Mouse (Mus musculus) liver, embryonic 12.5 days (tissue): ENCODE measurements around the gene Cadm2. TPM values are rescaled to one million over a fixed set of nuclear protein-coding genes. Genes with fewer than 3 reads are reported as not detected.
A peak's percentile ranks its signal among the peaks of the same experiment; 100 is the strongest.

ENCODE experiments used
- ATAC-seq: fragments of 200-750 bp; cut with Nextera tagmentation; 2 replicates; pipeline ENCODE4 v1.8.0; 2017; ENCODE audit warnings: moderate number of reproducible peaks, mild to moderate bottlenecking, moderate library complexity
- H3K27ac ChIP-seq: fragments of 300-500 bp; sonication (generic); 2 replicates; pipeline ENCODE4 v1.5.1; 2016; ENCODE audit warnings: mild to moderate bottlenecking
- H3K27me3 ChIP-seq: fragments of 300-500 bp; sonication (generic); replicated peaks from 2 replicates; pipeline ENCODE4 v1.6.1; 2016; ENCODE audit warnings: mild to moderate bottlenecking, moderate library complexity
- H3K36me3 ChIP-seq: fragments of 300-500 bp; sonication (generic); 2 replicates; pipeline ENCODE4 v1.6.1; 2016; ENCODE audit warnings: mild to moderate bottlenecking, moderate library complexity
- H3K4me1 ChIP-seq: fragments of 300-500 bp; sonication (generic); 2 replicates; pipeline ENCODE4 v1.6.1; 2016
- H3K4me2 ChIP-seq: fragments of 300-500 bp; sonication (generic); 2 replicates; pipeline ENCODE4 v1.6.1; 2016; ENCODE audit warnings: mild to moderate bottlenecking, moderate library complexity
- H3K4me3 ChIP-seq: fragments of 300-500 bp; sonication (generic); 2 replicates; pipeline ENCODE4 v1.5.1; 2016; ENCODE audit warnings: mild to moderate bottlenecking, moderate library complexity
- H3K9ac ChIP-seq: fragments of 300-500 bp; sonication (generic); 2 replicates; pipeline ENCODE4 v1.6.1; 2016; ENCODE audit warnings: mild to moderate bottlenecking, moderate library complexity
- H3K9me3 ChIP-seq: fragments of 300-500 bp; sonication (generic); replicated peaks from 2 replicates; pipeline ENCODE4 v1.6.1; 2016; ENCODE audit warnings: mild to moderate bottlenecking, moderate library complexity
- WGBS: fragments of 180-500 bp; shearing (Covaris S2); methylation state at CpG from one replicate; pipeline ENCODE4 v1.1.7; 2016; ENCODE audit not compliant: insufficient replicate concordance; 5-methylcytosine and 5-hydroxymethylcytosine counted together
- polyA plus RNA-seq: library from polyadenylated mRNA; unstranded; fragments of >200 nt; fragmentation: Nextera tagmentation; extraction: Ambion mirVana; gene quantifications from 2 replicates; pipeline ENCODE4 v1.2.1, GENCODE M21; 2016

The Cadm2 gene
- polyA plus RNA-seq = 0.11 and 0.17 TPM in 2 replicates

DNA sequence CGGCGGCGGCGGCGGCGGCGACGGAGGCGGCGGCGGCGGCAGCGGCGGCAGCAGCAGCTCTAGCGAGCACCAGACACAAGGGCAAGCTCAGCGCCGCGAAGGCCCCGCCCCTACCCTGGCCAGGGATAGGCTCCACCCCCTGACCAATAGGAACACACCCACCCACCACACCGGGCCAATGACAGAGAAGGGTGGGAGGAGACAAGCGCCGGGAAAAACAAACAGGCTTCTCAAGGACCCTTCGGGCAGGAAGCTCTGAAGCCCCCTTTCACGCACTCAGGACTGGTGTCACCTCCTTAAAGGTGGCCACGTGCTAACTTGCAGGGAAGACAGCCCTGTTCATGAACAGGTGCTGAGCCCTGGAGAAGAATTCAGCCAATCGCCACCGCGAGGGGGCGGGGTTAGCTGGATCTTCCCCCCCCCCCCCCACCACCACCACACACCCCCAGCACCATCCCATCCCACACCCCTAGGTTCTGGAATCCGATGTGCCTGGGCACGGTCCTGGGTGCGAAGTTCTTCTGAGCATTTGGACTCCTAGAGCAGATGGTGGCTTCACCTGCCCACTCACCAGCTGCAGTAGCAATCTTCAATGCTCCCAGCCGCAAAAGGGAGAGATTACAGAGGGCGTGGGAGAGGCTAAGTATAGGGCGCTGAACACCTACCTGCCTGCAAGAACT is at the start of gene Cadm2:
Cadm2 (minus strand) TSS at position 83 of the 680 bp plus-strand sequence.
- no peaks in the 10 kb centered on the region for H3K9me3 ChIP-seq
- H3K9ac ChIP-seq = no peak within 1 kb of the TSS
- H3K27ac ChIP-seq = no peak within 1 kb of the TSS
- peaks cover 49% of the 10 kb centered on the region for H3K27me3 ChIP-seq
- peak within 1 kb of the TSS; percentile 88 for H3K4me2 ChIP-seq
- WGBS = under 1% methylated on average over 16 of the region's 35 CpGs
- ATAC-seq = peak; percentile 100
- H3K4me3 ChIP-seq = peak within 1 kb of the TSS; percentile 60
- peaks cover 9% of the 10 kb centered on the region; the same call in 1 of the 2 replicates for H3K4me1 ChIP-seq
- no peaks in the 10 kb centered on the region for H3K36me3 ChIP-seq

DNA sequence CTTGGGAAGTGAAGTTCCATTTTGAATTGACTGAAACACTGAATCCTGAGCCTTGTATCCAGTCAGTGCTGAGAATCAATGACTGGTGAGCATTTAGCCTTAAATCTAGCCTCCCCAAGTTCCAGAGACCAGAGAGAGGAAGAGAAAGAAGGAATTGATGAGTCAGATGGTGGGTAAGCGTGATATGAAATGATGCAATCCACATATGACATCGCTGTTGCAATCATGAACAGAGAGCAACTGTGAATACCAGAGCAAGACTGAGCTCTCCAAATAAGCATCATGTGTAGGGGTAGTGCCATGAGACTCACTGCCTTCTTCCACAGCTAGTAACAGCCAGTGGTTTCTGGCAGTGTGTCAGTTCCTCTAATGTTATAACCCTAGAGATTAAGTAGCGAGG is 26.2 kb upstream of the Cadm2 start:
- Histone ChIP-seq H3K36me3 (no peaks in the 10 kb centered on the region), H3K9ac (no peak overlapping the region), H3K4me3 (no peak overlapping the region), H3K4me1 (no peaks in the 10 kb centered on the region), H3K4me2 (no peak overlapping the region), H3K27ac (no peak overlapping the region), H3K27me3 (no peaks in the 10 kb centered on the region), H3K9me3 (no peaks in the 10 kb centered on the region)
- no peak for ATAC-seq
- 79% methylated on average over 3 of the region's 3 CpGs for WGBS

DNA sequence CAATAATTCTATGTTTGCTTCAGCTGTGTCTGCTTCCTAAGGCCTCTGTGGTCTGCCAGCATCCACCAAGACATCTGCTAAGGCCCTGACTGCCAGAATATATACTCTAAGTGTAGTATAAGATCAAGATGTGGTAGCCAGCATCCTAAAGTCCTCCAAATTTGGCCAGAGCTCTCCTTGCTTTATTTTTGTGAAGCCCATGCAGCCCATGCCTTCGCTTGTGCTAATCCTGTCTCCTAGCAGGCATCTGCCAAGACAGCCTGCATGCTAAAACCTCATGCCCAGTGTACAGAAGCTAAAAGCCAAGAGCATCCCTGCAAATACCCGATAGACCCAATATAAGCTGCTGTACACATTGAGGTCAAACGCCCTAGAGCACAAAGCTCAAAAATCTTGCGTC is 22.9 kb upstream of the Cadm2 start:
- Histone ChIP-seq H3K4me3 (no peak overlapping the region), H3K27ac (no peak overlapping the region), H3K9ac (no peak overlapping the region), H3K27me3 (no peaks in the 10 kb centered on the region), H3K4me2 (no peak overlapping the region), H3K36me3 (no peaks in the 10 kb centered on the region), H3K4me1 (no peaks in the 10 kb centered on the region), H3K9me3 (no peaks in the 10 kb centered on the region)
- ATAC-seq = no peak
- 64% methylated on average over 4 of the region's 4 CpGs for WGBS

DNA sequence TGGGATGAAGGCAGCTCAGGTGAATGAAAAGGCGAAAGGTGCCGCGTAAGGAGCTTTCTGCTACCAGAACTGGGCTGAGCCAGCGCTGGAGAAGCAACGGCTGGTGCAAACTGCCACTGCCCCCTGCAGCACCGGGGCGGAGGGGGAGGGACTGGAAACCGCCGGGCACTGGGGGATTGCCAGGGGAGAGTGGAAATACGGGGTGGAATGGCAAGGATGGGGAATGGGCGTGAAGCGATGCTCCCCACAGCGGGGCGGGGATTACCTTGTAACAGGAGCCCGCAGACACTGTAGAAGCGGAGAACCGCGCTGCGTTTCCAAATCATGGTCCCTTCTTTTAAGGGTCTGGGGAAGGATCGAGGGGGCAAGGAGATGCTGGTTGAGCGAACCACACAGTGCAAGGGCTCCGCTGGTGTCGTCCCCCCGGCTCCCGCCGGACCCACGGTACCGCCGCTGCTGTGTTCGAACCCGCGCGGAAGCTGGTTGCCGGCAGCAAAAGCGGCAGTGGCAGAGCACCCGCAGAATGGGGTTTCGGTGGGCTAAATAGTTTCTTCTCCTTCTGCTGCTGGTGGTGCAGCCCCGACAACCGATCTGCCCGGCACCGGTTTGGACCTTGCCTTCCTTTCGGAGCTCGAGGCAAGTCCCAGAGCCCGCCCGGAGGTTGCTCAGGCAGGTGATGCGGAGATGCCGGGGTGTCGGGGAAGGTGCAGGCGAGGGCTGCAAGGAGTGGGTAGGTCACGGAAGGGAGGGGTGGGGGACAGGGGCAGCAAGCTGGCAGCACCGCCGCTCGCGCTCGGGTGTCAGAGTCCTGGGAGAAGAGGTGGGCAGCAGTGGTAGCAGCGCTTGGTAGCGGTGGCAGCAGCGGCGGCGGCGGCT is 564 bp downstream of the Cadm2 start:
- peaks cover 49% of the 10 kb centered on the region for H3K27me3 ChIP-seq
- no peaks in the 10 kb centered on the region for H3K9me3 ChIP-seq
- peak overlapping the region; percentile 60 for H3K4me3 ChIP-seq
- peak; percentile 33 for ATAC-seq
- H3K36me3 ChIP-seq = no peaks in the 10 kb centered on the region
- no peak overlapping the region for H3K9ac ChIP-seq
- peaks cover 9% of the 10 kb centered on the region; the same call in 1 of the 2 replicates for H3K4me1 ChIP-seq
- H3K27ac ChIP-seq = no peak overlapping the region
- WGBS = under 1% methylated on average over 50 of the region's 61 CpGs
- H3K4me2 ChIP-seq = peak overlapping the region; percentile 88

DNA sequence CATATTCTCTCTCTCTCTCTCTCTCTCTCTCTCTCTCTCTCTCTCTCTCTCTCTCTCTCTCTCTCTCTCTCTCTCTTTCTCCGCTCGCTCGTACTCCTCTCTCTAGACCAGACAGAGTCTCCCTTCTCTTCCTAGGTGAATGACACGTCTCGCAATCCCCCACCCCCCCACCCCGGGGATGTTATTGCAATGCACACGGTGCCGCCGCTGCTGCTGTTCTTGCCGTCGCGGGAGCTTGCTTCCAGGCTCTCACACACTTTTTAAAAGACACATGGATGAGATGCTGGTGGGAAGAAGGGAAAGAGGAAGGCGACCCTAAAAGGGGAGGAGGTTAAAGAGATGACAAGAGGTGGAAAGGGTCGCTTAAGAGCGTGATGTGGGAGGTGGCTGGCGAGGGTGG is 1.3 kb downstream of the Cadm2 start:
- H3K27me3 ChIP-seq = peaks cover 49% of the 10 kb centered on the region
- no peaks in the 10 kb centered on the region for H3K36me3 ChIP-seq
- H3K27ac ChIP-seq = no peak overlapping the region
- H3K4me2 ChIP-seq = peak overlapping the region; percentile 88
- H3K4me1 ChIP-seq = peaks cover 9% of the 10 kb centered on the region; the same call in 1 of the 2 replicates
- WGBS = 0% methylated on average over 16 of the region's 16 CpGs
- peak overlapping the region; percentile 60 for H3K4me3 ChIP-seq
- H3K9ac ChIP-seq = no peak overlapping the region
- ATAC-seq = no peak
- H3K9me3 ChIP-seq = no peaks in the 10 kb centered on the region

DNA sequence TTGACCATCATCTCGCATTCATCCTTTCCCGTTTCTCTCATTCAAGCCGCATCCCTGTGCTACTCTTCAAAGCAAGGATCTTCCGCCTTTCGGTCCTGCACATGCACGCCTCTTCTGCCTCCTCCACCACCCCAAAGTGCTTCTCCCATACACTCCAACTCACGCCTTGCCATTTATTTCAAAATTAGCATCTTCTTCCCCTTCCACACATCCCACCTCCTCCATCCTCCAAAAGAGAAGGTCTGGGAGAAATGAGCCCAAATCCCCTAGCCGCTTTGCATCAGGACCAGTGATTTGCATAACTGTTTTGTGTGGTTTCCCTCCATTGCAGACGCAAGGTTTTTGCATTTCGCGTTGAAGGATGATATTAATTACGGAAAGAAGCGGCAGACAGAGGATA is 1.9 kb downstream of the Cadm2 start:
- H3K9ac ChIP-seq = no peak overlapping the region
- no peaks in the 10 kb centered on the region for H3K36me3 ChIP-seq
- H3K27ac ChIP-seq = no peak overlapping the region
- no peak for ATAC-seq
- H3K27me3 ChIP-seq = peaks cover 49% of the 10 kb centered on the region
- peaks cover 9% of the 10 kb centered on the region; the same call in 1 of the 2 replicates for H3K4me1 ChIP-seq
- WGBS = 6% methylated on average over 13 of the region's 13 CpGs
- no peak overlapping the region for H3K4me3 ChIP-seq
- no peaks in the 10 kb centered on the region for H3K9me3 ChIP-seq
- no peak overlapping the region for H3K4me2 ChIP-seq

DNA sequence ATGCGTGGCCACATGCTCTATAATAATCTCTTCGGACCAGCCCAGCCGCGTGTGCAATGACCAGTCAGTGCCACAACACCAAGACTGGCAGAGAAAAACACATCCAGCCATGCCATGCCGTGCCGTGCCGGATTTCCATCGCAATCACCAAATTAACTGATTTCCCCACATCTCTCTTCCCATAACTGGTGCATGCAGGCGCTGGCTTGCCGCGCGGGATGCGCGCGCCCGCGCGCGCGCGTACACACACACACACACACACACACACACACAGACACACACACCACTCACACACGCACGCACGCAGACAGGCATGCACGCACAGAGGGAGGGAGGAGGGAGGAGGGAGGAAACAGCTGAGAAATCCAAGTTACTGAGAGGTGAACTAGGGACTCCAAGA is 2.9 kb downstream of the Cadm2 start:
- ATAC-seq = no peak
- 2% methylated on average over 25 of the region's 25 CpGs for WGBS

DNA sequence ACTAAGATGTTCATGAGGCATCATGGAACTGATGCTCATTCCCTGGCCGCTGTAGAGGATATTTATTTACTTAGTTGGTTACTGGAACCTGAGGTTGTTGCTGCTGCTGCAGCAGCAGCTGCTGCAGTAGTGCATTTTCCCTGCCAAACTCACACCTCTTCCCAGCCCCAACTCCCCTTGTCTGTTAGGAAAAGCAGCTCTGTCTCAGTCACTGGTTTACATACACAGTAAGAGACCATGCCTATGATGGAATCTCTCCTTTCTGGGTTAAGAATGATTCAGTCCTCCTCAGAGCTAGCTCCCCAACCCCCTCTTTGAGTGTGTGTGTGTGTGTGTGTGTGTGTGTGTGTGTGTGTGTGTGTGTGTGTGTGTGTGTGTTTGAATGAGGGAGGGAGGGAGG is 3.5 kb downstream of the Cadm2 start:
- peaks cover 49% of the 10 kb centered on the region for H3K27me3 ChIP-seq
- 19% methylated on average over 1 of the region's 1 CpGs for WGBS
- no peaks in the 10 kb centered on the region for H3K9me3 ChIP-seq
- no peak overlapping the region for H3K27ac ChIP-seq
- H3K4me2 ChIP-seq = no peak overlapping the region
- no peak overlapping the region for H3K4me3 ChIP-seq
- no peak overlapping the region for H3K9ac ChIP-seq
- H3K36me3 ChIP-seq = no peaks in the 10 kb centered on the region
- ATAC-seq = no peak
- peaks cover 9% of the 10 kb centered on the region; the same call in 1 of the 2 replicates for H3K4me1 ChIP-seq

More for the DNA sequence above, 2.9 kb downstream of the Cadm2 start:
- H3K36me3 ChIP-seq = no peaks in the 10 kb centered on the region
- peak overlapping the region; percentile 39 for H3K4me2 ChIP-seq
- H3K27me3 ChIP-seq = peaks cover 49% of the 10 kb centered on the region
- H3K4me3 ChIP-seq = no peak overlapping the region; the same call in 1 of the 2 replicates
- H3K9me3 ChIP-seq = no peaks in the 10 kb centered on the region
- H3K27ac ChIP-seq = no peak overlapping the region
- H3K4me1 ChIP-seq = peaks cover 9% of the 10 kb centered on the region; the same call in 1 of the 2 replicates
- H3K9ac ChIP-seq = no peak overlapping the region

DNA sequence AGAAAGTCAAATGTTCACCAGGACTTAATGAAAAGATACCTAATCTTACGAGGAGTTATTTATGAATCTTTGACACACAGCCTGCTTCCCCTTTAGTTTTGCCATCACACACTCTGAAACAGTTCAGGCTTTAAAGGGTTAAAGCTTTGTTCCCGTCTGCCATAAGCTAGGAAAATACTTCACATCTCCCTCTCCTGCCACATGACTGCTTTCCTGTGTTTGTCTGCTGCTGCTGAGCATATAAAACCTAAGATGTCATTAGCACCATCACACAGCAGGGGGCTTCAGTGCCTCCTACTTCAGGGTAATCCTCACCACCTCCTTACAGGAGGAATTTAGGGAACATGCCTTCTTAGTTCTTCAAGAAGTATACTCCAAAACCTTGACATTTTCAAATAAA is 6.8 kb downstream of the Cadm2 start:
- Histone ChIP-seq H3K27me3 (peaks cover 22% of the 10 kb centered on the region), H3K36me3 (no peaks in the 10 kb centered on the region), H3K27ac (no peak overlapping the region), H3K9me3 (no peaks in the 10 kb centered on the region), H3K9ac (no peak overlapping the region), H3K4me3 (no peak overlapping the region), H3K4me2 (no peak overlapping the region), H3K4me1 (no peaks in the 10 kb centered on the region)
- 44% methylated on average over 2 of the region's 2 CpGs for WGBS
- no peak for ATAC-seq

DNA sequence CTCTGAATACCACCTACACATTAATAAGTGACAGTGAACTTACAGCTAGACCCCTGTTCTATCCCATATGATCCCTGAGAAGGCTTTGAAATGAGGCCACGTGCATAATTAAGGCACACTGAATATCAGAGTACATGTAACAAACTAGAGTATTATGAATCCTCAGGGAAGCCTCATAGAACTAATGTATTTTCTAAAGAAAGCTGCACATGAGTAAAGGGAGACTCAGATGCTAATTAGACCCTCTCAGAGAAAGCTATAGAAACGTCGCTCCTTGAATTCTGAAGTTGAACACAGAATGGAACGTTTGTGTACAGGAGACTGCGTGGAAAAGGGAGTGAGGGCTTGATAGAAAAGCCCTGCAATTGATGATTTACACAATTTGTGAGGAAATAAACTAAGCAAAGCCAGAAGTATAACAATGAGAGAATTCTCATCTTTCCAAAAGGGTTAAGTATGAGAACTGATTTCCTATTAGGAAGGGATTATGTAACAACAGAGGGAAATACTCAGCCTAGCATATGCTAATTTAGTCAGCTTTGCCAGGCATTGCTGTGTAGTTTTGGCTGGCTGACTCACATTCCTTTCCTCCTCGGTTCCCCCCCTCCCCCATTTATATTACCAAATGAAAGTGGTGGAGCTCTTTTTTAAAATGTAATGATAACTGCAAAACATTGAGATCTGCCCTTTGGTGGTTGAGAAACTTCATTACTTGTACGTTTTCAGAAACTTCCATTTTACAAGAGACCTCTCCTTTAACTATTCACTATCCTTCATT is 9.6 kb downstream of the Cadm2 start:
- no peaks in the 10 kb centered on the region for H3K9me3 ChIP-seq
- no peak for ATAC-seq

DNA sequence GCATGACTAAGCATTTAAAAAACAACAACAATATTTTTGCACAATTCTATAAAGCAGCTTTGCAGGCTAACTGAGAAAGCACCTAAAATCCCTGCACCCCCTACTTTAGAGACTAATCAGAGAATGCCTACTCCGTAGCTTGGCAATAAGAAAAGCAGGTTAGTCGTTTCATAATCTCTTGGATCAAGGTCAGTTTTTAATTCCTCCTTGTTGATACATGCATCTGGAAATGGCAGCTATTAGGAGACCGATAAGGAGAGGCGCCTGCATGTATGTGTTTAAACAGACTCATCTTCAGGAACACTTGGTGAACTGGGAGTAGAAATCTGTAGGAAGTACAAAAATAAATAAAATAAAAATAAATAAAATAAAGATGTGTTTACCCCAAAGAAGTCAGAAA is 11.6 kb downstream of the Cadm2 start:
- ATAC-seq = no peak
- no peak overlapping the region for H3K4me2 ChIP-seq
- H3K27ac ChIP-seq = no peak overlapping the region
- H3K4me3 ChIP-seq = no peak overlapping the region
- 71% methylated on average over 4 of the region's 4 CpGs for WGBS
- no peaks in the 10 kb centered on the region for H3K36me3 ChIP-seq
- H3K4me1 ChIP-seq = no peaks in the 10 kb centered on the region
- no peaks in the 10 kb centered on the region for H3K9me3 ChIP-seq
- no peak overlapping the region for H3K9ac ChIP-seq
- no peaks in the 10 kb centered on the region for H3K27me3 ChIP-seq

More for the DNA sequence above, 9.6 kb downstream of the Cadm2 start:
- H3K4me2 ChIP-seq = no peak overlapping the region
- no peak overlapping the region for H3K9ac ChIP-seq
- no peaks in the 10 kb centered on the region for H3K4me1 ChIP-seq
- H3K36me3 ChIP-seq = no peaks in the 10 kb centered on the region
- 41% methylated on average over 7 of the region's 7 CpGs for WGBS
- H3K27me3 ChIP-seq = no peaks in the 10 kb centered on the region
- H3K4me3 ChIP-seq = no peak overlapping the region
- H3K27ac ChIP-seq = no peak overlapping the region
